Mouse (Mus musculus) liver, embryonic 14.5 days (tissue): ENCODE data around the gene Cpsf4. TPM values are rescaled to one million over a fixed set of nuclear protein-coding genes. Genes with fewer than 3 reads are reported as not detected.

Experiments
- ATAC-seq: fragments of 200-750 bp; cut with Nextera tagmentation; 2 replicates; pipeline ENCODE4 v1.8.0; 2017; ENCODE audit warnings: moderate number of reproducible peaks, mild to moderate bottlenecking, moderate library complexity; ENCODE audit not compliant: insufficient read depth
- DNase-seq, 3 experiments: peaks; one replicate each; pipeline ENCODE4 v3.0.0-alpha.2; 2012 to 2013; ENCODE audit warnings: low read depth in 3 of 3, low spot score in 3 of 3
- H3K27ac ChIP-seq: fragments of 300-500 bp; sonication (generic); 2 replicates; pipeline ENCODE4 v1.5.1; 2014; ENCODE audit warnings: moderate library complexity, mild to moderate bottlenecking, control low read depth, inconsistent platforms
- H3K27me3 ChIP-seq: fragments of 300-500 bp; sonication (generic); 2 replicates; pipeline ENCODE4 v1.6.1; 2014; ENCODE audit warnings: mild to moderate bottlenecking, low read length, moderate library complexity; ENCODE audit not compliant: control insufficient read depth, insufficient read depth
- H3K36me3 ChIP-seq: fragments of 300-500 bp; sonication (generic); replicated peaks from 2 replicates; pipeline ENCODE4 v1.6.1; 2014; ENCODE audit warnings: low read depth; ENCODE audit not compliant: control insufficient read depth, insufficient read depth
- H3K4me1 ChIP-seq, 2 experiments: fragments of 200-500 bp in 1 of 2; fragments of 300-500 bp in 1 of 2; sonication (generic) in 1 of 2; replicated peaks; 2 replicates each; pipeline ENCODE4 v1.6.1; 2012 to 2014; ENCODE audit warnings: antibody characterized with exemption in 1 of 2, inconsistent platforms in 1 of 2, low read length in 1 of 2; ENCODE audit not compliant: control insufficient read depth in 2 of 2, insufficient read depth in 2 of 2
- H3K4me2 ChIP-seq: fragments of 300-500 bp; sonication (generic); 2 replicates; pipeline ENCODE4 v1.6.1; 2014; ENCODE audit warnings: low read depth, mild to moderate bottlenecking, control low read depth, moderate library complexity
- H3K4me3 ChIP-seq, 2 experiments: fragments of 200-500 bp in 1 of 2; fragments of 300-500 bp in 1 of 2; sonication (generic) in 1 of 2; 2 replicates each; pipeline ENCODE4 v1.5.1; 2012 to 2014; ENCODE audit warnings: low read depth in 2 of 2, low read length in 2 of 2, mild to moderate bottlenecking in 2 of 2, control low read depth in 1 of 2, inconsistent platforms in 1 of 2, moderate library complexity in 1 of 2; ENCODE audit not compliant: insufficient read depth in 1 of 2
- H3K9ac ChIP-seq: fragments of 300-500 bp; sonication (generic); replicated peaks from 2 replicates; pipeline ENCODE4 v1.6.1; 2014; ENCODE audit warnings: mild to moderate bottlenecking, control low read depth, moderate library complexity
- H3K9me3 ChIP-seq: fragments of 300-500 bp; sonication (generic); 2 replicates; pipeline ENCODE4 v1.6.1; 2016; ENCODE audit warnings: low read length, mixed read lengths; ENCODE audit not compliant: control insufficient read depth
- CTCF ChIP-seq: IDR thresholded peaks from 2 replicates; pipeline ENCODE4 v1.5.1; 2016; ENCODE audit warnings: antibody characterized with exemption, low read depth, control low read depth
- EP300 ChIP-seq: IDR thresholded peaks from 2 replicates; pipeline ENCODE4 v1.6.1; 2016; ENCODE audit warnings: antibody characterized with exemption, low read depth
- WGBS: fragments of 180-500 bp; shearing (Covaris S2); extraction: QIAGEN DNeasy Blood & Tissue Kit; methylation state at CpG from one replicate; pipeline ENCODE4 v1.1.7; 2014; ENCODE audit not compliant: insufficient replicate concordance; 5-methylcytosine and 5-hydroxymethylcytosine counted together
- polyA plus RNA-seq, 2 experiments: library from polyadenylated mRNA; depleted of rRNA in 1 of 2; stranded (reverse) in 1 of 2; unstranded in 1 of 2; fragments of >200 nt; fragmentation: Nextera tagmentation in 1 of 2; extraction: Ambion mirVana in 1 of 2; gene quantifications; 2 replicates each; pipeline versions ENCODE4 v1.2.1 to v1.2.3; 2012 to 2014

Cpsf4 gene
- polyA plus RNA-seq, 2 experiments, result 14.2 to 29.8 TPM

GRCm38 (mm10) chr5:145190875-145191798, 24.1 kb downstream of the Cpsf4 start:
- Histone ChIP-seq H3K4me2 (peak overlapping the region; percentile 87), H3K9me3 (no peaks in the 10 kb centered on the region), H3K9ac (peak overlapping the region; percentile 92), H3K36me3 (peaks cover 35% of the 10 kb centered on the region), H3K4me1 (peaks cover 17 to 25% of the 10 kb centered on the region in 2 experiments), H3K27ac (peak overlapping the region; percentile 65), H3K4me3 (peak overlapping the region; percentile 87 to 95), H3K27me3 (no peaks in the 10 kb centered on the region)
- no peak for TF ChIP-seq EP300
- 0 out of 2 replicates have a peak, but pooled peaks have one; percentile 8 for TF ChIP-seq CTCF
- DNase-seq (peak; percentile 81 to 84 (median 82)), ATAC-seq (peak; percentile 87)
- under 1% methylated on average over 41 of the region's 41 CpGs for WGBS

DNA sequence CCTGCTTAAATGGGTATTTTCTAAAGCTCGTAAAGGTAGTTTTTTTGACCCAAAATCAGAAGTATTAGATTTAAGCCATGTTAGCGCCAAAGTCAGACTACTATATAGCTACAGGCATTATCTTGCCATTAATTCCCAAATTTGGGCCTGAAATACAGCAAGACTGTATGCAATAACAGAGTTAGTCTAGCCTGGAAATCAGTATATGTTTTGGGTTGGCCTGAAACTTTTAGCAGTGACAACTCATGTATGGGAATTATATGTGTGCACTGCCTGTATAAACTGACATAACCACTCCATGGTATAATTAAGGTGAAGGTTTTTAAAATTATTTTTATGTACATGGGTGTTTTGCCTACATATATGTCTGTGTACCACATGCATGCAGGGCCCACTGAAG, 24.9 kb downstream of the Cpsf4 start, which contains the start of gene Atp5j2:
Atp5j2 (minus strand) TSS at position 101 of the 400 bp plus-strand sequence.
- Histone ChIP-seq H3K4me1 (peaks cover 17 to 25% of the 10 kb centered on the region in 2 experiments), H3K9me3 (no peaks in the 10 kb centered on the region), H3K4me2 (peak within 1 kb of the TSS; percentile 87), H3K9ac (peak within 1 kb of the TSS; percentile 92), H3K27me3 (no peaks in the 10 kb centered on the region), H3K27ac (peak within 1 kb of the TSS; percentile 65), H3K36me3 (peaks cover 27% of the 10 kb centered on the region), H3K4me3 (peak within 1 kb of the TSS; percentile 87 to 95)
- no peak for DNase-seq
- TF ChIP-seq EP300, result no peak
- TF ChIP-seq CTCF, result no peak
- no peak for ATAC-seq
- 82% methylated on average over 2 of the region's 2 CpGs for WGBS

GRCm38 (mm10) chr5:145200387-145200786, 33.4 kb downstream of the Cpsf4 start:
- peak overlapping the region; percentile 12; the same call in 1 of the 2 replicates for H3K9ac ChIP-seq
- peak overlapping the region in 1 of 2 experiments; percentile 98; a peak in 2 of 4 replicates for H3K4me3 ChIP-seq

DNA sequence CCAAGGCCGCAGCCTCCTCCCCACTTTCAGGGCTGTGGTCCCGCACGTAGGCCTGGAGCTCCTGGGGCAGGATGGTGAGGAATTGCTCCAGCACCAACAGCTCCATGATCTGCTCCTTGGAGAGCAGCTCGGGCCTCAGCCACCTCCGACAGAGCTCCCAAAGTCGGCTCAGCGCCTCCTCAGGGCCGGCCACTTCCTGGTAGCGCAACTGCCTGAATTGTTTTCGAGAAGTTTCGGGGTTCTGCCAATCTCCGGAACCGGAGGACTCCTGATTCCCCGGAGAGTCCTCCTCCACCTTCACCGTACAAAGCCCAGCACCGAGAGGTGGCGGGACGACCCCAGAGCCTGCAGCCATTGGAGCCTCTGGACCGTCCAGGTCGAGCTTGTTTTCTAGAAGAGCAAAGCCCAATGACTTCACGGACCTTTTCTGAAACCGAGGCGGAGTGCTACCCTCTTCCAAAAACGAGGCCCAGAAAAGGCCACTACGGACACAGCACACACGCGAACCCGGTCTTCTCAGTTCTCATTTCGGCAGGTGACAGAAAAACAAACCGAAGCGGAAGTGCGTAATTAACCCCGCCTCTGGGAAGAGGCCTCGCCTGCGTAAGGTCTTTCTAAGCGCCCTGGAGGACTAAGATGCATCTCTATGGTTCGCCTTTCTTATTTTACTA, 34.4 kb downstream of the Cpsf4 start, which contains the start of gene Zkscan14:
Zkscan14 (minus strand) TSS at position 548 of the 671 bp plus-strand sequence.
- Histone ChIP-seq H3K4me3 (peak within 1 kb of the TSS; percentile 94 to 98), H3K9me3 (no peaks in the 10 kb centered on the region), H3K4me2 (peak within 1 kb of the TSS; percentile 93), H3K36me3 (no peaks in the 10 kb centered on the region), H3K27ac (peak within 1 kb of the TSS; percentile 75), H3K9ac (peak within 1 kb of the TSS; percentile 96), H3K27me3 (no peaks in the 10 kb centered on the region), H3K4me1 (peaks cover 11 to 18% of the 10 kb centered on the region in 2 experiments)
- TF ChIP-seq EP300 (no peak), CTCF (no peak)
- DNase-seq (peak; percentile 85 to 86 (median 85)), ATAC-seq (peak; percentile 22)
- WGBS, result 1% methylated on average over 37 of the region's 37 CpGs

More at GRCm38 (mm10) chr5:145200387-145200786, 33.4 kb downstream of the Cpsf4 start:
- H3K27me3 ChIP-seq, result no peaks in the 10 kb centered on the region
- TF ChIP-seq CTCF (no peak), EP300 (no peak)
- H3K4me1 ChIP-seq, result peaks cover 6 to 14% of the 10 kb centered on the region in 2 experiments
- ATAC-seq (no peak), DNase-seq (no peak)
- H3K36me3 ChIP-seq, result peaks cover 7% of the 10 kb centered on the region; the same call in 1 of the 2 replicates
- 64% methylated on average over 7 of the region's 7 CpGs for WGBS
- peak overlapping the region; percentile 81 for H3K4me2 ChIP-seq
- no peak overlapping the region for H3K27ac ChIP-seq
- H3K9me3 ChIP-seq, result no peaks in the 10 kb centered on the region

DNA sequence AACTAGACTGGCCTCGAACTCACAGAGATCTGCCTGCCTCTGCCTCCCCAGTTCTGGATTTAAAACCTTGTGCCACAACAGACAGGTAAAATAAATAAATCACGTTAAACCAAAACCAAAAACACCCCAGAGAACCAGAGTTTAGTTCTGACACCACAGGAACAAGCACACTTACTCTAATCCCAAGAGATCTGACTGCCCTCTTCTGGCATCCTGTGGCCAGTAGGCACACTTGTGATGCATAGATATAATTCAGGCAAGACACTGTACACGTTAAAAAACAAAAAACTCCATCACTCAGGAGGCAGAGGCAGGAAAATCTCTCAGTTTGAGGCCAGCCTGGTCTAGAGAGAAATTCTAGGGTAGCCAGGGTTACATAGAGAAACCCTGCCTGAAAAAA, 35.4 kb downstream of the Cpsf4 start:
- TF ChIP-seq EP300, result no peak
- TF ChIP-seq CTCF, result no peak
- Histone ChIP-seq H3K36me3 (no peaks in the 10 kb centered on the region), H3K4me2 (0 out of 2 replicates have a peak overlapping the region, but pooled peaks have one; percentile 93), H3K9ac (no peak overlapping the region), H3K27me3 (no peaks in the 10 kb centered on the region), H3K9me3 (no peaks in the 10 kb centered on the region), H3K4me3 (no peak overlapping the region), H3K4me1 (peaks cover 11 to 18% of the 10 kb centered on the region in 2 experiments), H3K27ac (peak overlapping the region; percentile 16; the same call in 1 of the 2 replicates)
- DNase-seq (no peak), ATAC-seq (no peak)
- 39% methylated on average over 3 of the region's 3 CpGs for WGBS
